Mouse (Mus musculus): Measurements from ENCODE around the gene Shmt1.

Gene Shmt1

DNA sequence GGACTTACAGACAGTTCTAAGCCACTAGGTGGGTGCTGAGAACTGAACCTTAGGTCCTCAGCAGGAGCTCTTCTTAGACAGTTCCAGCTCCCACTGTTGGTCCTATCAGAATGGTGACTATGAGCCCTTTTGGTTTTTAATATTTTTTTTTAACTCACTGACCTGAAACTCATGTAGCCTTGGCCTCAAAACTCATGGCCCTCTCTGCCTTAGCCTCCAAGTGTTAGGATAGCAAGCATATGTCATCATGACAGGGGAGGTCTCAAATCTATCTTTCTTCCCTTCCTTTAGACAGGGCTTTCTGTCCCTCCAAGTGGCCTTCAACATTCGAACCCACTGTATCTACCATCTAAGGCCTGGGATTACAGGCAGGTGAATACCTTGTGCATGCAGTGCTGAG lies 10.6 kb downstream of the Shmt1 start:
- in situ Hi-C loops (cut with MboI; ENCODE audit: unreplicated experiment in 2 of 2), result no loop called here

DNA sequence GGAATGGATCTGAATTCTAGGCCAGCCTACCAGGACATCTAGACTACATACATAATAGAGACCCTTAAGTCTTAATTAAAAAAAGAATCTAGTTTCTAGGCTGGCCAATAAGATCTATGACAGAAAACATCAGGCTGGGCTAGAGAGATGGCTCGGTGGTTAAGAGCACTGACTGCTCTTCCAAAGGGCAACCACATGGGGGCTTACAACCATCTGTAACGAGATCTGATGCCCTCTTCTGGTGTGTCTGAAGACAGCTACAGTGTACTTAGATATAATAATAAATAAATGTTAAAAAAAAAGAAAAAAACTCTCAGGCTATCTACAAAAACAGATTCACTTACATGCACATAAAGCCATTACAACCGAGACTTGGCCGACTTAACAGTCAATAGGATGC lies 11.5 kb downstream of the Shmt1 start:
- in situ Hi-C loops (cut with MboI; ENCODE audit: unreplicated experiment in 2 of 2), result no loop called here

DNA sequence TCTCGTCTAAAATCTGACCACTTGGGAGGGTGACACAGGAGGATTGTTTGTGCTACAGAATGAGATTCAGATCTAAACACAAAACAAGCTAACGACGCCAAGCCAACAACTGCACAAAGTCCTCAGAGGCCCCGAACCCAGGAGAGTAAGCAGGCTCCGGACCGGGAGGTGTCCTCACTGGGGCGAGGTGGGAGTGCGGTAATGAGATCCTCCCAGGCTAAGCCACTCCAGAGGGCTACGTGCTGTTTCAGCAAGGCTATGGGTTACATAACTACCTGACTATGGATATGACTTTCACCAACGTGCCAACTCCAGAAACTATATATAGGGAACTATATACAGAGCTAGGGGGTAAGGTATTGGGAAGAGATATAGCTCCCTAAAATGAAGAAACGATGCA lies 15.2 kb downstream of the Shmt1 start:
- in situ Hi-C loops (cut with MboI; ENCODE audit: unreplicated experiment in 2 of 2), result no loop called here

DNA sequence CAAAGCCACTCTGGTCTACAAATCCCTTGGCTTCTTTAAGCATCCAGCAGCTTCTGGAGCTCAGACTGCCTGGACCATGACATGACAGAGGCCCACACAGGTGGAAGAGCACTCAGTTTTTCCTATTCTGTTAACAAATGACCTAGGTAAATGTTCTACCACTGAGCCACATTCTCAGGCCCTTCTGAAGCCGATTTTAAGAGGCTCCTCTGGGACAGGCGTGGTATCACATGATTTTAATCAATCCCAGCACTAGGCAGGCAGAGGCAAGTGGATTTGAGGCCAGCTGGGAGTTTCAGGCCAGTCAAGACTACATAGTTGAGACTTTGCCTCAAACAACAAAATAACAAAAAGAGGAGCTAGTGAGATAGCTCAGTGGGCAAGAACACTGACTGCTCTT lies 21.0 kb downstream of the Shmt1 start:
- in situ Hi-C loops (cut with MboI; ENCODE audit: unreplicated experiment in 2 of 2), result no loop called here

DNA sequence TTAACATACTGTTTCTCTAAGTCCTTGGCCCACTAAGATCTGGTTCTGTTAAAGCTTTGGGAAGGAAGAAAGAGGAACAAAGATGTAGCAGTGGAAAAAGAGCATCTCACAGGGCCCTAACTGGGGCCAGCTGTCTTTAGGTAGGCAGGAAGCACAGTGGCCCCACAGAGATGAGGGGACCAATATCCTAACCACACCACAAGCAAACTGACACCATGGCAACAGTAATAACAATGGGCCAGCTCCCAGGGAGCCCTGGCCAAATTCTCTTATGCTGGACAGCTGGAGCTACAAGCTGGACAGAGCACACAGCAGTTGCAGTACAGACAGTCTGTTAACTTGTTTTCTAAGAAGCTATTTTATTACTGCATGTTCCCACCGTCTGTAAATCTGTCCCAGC lies 23.9 kb downstream of the Shmt1 start:
- in situ Hi-C loops (cut with MboI; ENCODE audit: unreplicated experiment in 2 of 2), result no loop called here

DNA sequence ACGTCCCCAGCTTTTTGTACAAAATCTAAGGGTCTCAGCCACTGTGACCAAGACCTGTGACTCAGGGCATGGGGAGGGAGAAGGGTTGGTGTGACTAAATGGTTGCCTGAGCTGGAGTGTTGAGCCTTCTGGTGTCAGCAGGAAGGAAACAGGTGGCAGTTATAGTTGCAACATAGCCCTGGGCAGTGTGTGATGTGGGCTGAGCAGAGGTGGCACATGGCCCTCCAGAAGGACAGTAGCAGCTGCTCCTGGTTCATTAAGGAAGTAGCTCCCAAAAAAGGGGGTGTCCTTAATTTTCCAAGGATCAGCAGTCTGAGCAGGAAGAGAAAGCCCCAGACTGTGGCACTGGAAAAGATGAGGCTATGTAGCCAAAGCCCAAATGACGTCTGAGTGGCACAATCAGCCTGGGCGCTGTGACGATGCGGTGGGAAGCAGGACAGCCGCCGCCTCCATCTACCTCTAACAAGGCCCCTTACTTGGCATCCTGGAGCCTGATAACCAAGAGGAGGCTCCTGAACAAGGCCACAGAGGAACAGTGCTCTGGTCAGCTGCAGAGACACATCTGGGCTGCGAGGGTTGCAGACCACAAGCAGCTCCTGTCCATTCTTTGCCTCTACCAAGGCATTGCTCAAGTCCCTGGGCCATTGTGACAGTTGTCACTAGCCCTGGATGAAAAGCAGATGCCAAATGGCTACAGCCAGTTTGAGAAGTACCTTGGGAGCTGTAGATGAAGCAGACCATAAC lies 27.2 kb downstream of the Shmt1 start:
- in situ Hi-C loops (cut with MboI; ENCODE audit: unreplicated experiment in 2 of 2), result no loop called here

DNA sequence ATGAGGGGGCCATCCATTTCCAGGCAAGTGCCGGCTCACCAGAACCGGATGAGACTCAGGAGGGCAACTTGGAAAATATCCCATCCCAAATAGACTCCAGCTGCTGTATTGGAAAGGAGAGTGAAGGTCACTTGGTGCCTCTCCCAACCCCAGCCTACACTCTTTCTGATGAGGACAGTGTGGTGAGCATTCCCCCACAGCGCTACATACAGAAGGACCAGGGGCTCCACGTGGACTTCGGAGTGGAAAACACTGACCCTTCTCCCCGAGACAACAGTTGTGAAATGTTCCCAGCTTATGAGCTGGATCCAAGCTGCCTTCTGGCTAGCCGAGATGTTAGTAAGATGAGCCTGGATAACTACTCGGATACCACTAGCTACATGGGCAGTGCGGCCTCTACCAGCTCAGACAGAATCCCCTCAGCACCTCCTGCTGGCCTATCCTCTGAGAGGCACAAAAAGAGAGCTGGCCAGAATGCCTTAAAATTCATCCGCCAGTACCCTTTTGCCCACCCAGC lies 31.8 kb downstream of the Shmt1 start:
- in situ Hi-C loops (cut with MboI; ENCODE audit: unreplicated experiment in 2 of 2), result loop anchor here (5.0 kb wide), 2 partner anchors 52 to 82 kb away; partner anchors contain the start of genes Flii (in 2 of the 2), Mief2 (in 2 of the 2) and Llgl1 (in 1 of the 2)

DNA sequence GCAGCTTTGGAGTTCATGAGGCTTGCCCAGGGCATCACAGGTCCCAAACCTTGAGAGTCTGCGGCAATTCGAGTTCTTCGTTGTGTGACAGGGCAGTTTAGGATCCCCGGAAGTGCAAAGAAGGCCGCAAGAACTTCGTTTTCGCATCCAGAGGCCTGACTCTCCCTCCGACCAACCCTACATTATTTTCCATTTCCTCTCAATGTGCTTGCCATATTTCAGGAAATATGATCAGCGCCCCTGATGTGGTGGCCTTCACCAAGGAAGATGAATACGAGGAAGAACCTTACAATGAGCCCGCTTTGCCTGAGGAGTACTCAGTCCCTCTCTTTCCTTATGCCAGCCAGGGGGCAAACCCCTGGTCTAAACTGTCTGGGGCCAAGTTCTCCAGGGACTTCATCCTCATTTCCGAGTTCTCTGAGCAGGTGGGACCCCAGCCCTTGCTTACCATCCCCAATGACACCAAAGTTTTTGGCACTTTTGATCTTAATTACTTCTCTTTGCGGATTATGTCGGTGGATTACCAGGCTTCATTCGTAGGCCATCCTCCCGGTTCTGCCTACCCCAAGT lies 33.6 kb downstream of the Shmt1 start:
- in situ Hi-C loops (cut with MboI; ENCODE audit: unreplicated experiment in 2 of 2), result loop anchor here (5.0 kb wide), 2 partner anchors 51 to 81 kb away; partner anchors contain the start of genes Flii (in 2 of the 2), Mief2 (in 2 of the 2) and Llgl1 (in 1 of the 2)

DNA sequence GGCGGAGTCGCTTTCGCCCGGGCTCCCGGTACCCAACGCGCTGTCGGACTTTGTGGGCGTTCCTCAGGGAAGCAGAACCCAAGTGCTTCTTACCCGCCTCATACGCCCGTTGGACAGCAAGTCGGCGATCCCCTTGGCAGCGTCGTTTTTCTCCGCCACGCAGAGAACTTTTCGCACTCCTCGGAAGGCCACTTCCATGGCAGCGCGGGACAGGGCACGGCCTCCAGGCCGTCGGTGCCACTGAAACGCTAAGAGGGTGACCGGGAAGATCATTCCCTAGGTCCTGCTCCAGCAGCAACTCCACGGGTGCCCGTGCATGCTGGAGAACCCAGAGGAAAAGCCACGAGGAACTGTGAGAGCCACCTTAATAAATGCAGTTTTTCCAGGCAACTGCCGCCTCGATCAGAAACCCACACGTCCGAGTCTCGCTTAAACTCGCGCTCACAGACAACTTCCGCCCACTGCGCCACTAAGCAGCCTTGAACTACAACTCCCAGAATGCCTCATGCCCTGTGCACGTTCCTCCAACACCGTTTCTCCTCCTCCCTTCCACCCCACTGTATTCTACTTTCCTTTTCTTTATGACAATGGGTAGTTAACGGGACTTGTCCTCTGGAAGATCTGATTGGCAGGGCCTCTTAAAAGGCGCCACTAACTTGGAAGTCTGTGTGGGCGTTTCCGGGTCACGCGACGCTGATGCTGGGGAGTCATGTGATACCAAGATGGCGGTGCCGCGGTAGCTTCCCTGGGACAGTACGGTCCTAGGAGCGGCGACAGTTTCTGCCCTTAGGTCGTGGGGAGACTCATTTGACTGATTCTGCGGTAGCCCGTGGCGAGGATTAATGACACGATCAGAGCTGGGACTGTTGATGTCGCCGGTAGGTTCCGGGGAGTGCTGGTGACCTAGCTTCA lies 34.4 kb downstream of the Shmt1 start, which contains the start of the genes Top3a and Smcr8:
Gene Top3a (minus strand): TSS at position 537 of the 912 bp plus-strand sequence.
Gene Smcr8 (plus strand): TSS at position 696 of the 912 bp plus-strand sequence.
- in situ Hi-C loops (cut with MboI; ENCODE audit: unreplicated experiment in 2 of 2), result loop anchor here (5.0 kb wide), 2 partner anchors 50 to 80 kb away; partner anchors contain the start of genes Flii (in 2 of the 2), Mief2 (in 2 of the 2) and Llgl1 (in 1 of the 2)

DNA sequence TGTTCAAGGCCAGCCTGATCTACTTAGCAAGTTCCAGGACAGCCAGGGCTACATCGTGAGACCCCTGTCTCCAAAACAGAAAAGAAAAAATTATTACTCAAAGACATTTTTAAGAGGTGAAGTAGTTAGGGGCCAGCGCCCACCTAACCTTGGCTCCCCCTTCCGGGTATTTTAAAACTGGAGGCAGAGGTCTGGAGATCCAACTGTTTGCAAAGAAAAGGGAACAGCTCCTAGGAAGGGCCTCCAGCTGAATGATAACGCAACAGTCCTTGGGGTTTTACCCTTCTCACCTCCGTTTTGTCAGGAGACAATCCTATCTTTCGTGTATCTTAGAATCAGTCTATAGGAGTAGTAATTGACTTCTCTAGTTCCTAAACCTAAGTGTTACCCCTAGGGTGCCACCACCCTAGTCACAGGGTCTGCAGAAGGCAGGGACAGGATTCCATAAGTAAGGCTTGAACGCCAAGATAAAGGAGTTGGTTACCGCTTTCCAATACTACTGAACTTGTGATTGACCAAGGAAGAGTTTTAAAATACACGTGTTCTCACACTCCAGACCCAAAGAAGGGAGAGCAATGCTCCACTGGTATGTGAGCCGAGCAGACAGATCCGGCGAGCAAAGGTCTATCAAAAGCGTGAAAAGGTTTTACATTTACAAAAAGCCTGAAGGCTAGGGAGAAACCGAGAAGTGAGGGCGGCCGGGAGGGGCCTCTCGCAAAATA lies 35.2 kb downstream of the Shmt1 start:
- in situ Hi-C loops (cut with MboI; ENCODE audit: unreplicated experiment in 2 of 2), result loop anchor here (5.0 kb wide), 2 partner anchors 49 to 79 kb away; partner anchors contain the start of genes Flii (in 2 of the 2), Mief2 (in 2 of the 2) and Llgl1 (in 1 of the 2)

DNA sequence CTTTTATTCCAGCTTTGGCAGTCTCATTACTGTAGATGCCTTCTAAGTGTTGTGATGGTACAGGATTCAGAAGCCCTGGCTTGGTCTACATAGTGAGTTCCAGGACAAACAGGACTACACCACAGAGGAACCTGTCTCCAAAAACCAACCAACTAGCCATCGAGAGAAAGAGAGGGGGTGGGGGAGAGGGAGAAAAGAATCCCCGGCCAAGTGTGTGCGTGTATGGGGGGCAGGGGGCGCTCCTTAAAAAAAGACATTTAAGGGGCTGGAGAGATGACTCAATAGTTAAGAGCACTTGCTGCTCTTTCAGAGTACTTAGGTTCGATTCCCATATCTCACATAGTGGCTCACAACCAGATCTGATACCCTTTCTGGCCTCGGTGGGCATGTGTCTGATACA lies 35.9 kb downstream of the Shmt1 start:
- in situ Hi-C loops (cut with MboI; ENCODE audit: unreplicated experiment in 2 of 2), result loop anchor here (5.0 kb wide), 2 partner anchors 48 to 78 kb away; partner anchors contain the start of genes Flii (in 2 of the 2), Mief2 (in 2 of the 2) and Llgl1 (in 1 of the 2)

DNA sequence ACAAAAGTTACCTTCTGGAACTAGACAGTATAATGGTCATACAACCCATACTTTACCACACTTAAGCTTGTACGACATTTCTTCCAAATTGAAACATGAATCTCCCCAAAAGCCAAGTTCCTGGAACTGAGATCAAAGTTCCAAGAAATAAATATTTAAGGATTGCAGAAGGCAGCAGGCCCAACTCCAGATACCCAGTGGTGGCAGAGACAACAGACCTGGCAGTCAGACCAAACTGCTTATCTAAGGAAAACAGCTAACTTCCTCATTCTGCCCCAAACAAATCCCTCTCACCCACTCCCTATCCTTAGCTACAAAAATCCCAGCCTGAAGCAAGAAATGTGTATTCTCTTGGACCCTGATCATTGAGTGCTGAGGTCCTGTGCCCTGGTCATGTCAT lies 36.7 kb downstream of the Shmt1 start:
- in situ Hi-C loops (cut with MboI; ENCODE audit: unreplicated experiment in 2 of 2), result loop anchor here (5.0 kb wide), 2 partner anchors 48 to 78 kb away; partner anchors contain the start of genes Flii (in 2 of the 2), Mief2 (in 2 of the 2) and Llgl1 (in 1 of the 2)

DNA sequence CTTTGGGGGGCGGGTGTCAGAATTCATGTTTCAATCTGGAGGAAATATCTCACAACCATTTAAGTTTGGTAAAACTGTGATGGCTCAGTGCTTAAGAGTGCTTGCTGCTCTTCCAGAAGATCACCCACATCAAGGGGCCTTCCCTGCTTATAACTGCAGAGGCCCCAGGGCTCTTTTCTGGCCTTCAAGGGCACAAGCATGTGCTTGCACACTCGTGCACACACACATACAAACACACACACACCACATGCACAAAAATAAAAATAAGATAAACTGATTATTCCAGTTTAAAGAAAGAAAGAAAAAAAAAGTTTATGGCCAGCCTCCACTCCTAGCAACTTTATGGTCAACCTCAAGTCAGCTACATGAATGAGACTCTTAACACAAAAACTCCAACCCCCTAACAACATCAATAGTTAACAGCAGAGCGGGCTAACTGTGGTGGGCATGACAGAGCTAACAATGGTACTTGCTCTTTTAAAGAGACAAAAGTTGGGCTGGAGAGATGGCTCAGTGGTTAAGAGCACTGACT lies 37.3 kb downstream of the Shmt1 start:
- in situ Hi-C loops (cut with MboI; ENCODE audit: unreplicated experiment in 2 of 2), result no loop called here

DNA sequence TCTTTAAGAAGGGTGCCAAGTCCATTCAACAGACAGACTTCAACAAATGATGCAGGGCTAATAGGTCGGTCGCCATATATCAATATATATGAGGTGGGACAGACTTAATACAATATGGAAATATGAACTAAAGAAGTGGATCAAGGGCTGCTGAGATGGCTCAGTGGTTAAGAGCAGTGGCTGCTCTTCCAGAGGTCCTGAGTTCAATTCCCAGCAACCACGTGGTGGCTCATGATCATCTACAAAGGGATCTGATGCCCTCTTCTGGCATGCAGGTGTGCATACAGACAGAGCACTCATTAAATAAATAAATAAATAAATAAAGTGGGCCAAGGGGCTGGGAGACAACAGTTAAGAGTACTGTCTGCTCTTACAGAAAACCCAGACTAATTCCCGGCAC lies 39.4 kb downstream of the Shmt1 start:
- in situ Hi-C loops (cut with MboI; ENCODE audit: unreplicated experiment in 2 of 2), result no loop called here

DNA sequence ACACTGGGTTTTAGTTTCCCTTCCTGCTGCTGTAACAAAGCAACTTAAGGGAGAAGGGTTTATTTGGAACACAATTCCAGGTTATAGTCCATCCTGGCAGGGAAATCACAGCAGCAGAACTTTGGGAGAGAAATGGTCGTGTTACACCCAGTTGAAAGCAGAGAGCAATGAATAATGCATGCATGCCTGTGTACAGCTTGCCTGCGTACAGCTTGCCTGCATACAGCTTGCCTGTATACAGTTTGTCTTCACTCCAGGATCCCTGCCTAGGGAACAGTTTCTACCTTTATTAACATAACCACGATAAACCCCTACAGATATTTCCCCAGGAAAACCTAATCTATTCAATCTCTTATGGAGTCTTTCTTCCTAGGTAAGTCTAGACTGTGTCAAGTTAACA lies 40.7 kb downstream of the Shmt1 start:
- in situ Hi-C loops (cut with MboI; ENCODE audit: unreplicated experiment in 2 of 2), result no loop called here

DNA sequence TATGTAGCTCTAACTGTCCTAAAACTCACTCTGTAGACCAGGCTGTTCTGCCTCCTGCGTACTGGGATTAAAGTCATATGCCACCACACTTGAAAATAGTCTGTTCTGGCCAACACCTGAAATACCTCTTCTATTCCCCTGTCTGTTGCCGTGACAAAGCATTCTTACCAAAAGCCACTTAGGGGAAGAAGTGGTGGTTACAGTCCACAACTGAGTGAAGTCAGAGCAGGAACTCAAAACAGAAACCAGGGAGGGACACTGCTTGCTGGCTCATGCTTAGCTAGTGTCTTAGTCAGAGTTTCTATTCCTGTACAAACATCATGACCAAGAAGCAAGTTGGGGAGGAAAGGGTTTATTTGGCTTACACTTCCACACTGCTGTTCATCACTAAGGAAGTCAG lies 42.2 kb downstream of the Shmt1 start:
- in situ Hi-C loops (cut with MboI; ENCODE audit: unreplicated experiment in 2 of 2), result no loop called here

DNA sequence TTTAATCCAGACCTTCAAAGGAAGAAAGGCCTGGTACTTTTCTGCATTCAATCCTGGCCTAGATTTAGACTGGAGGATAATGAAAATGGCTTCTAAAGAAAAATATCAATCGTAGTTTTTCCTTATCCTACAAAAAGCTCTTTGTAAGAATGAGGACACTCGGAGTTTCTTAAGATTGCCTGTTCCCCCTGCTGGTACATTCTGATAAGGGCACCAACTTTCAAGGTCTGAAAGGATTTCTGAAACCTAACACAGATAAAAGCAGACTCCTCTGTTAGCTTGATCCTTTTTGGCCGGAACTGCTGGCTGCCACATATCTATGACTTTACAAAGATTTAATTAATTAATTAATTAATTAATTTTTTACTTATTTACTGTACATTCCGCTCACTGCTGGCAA lies 44.5 kb downstream of the Shmt1 start:
- in situ Hi-C loops (cut with MboI; ENCODE audit: unreplicated experiment in 2 of 2), result no loop called here

DNA sequence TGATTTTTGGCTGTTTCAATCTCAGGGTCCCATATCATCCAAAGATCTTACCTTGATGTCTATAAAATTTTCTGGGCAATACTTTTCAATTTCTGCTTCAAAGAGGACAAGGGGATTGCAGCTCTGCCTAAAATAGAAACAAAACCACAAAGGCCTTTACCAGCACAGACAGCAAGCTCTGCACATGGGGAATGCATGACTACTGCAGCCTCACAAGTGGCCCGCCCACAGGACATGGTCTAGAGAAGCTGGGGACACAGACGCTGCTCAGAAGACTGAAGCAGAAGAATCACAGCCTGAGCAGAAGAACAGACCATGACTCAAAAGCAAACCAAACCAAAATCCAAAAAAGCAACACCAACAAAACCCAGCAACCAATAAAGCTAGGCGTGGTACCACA lies 49.8 kb downstream of the Shmt1 start:
- in situ Hi-C loops (cut with MboI; ENCODE audit: unreplicated experiment in 2 of 2), result no loop called here

DNA sequence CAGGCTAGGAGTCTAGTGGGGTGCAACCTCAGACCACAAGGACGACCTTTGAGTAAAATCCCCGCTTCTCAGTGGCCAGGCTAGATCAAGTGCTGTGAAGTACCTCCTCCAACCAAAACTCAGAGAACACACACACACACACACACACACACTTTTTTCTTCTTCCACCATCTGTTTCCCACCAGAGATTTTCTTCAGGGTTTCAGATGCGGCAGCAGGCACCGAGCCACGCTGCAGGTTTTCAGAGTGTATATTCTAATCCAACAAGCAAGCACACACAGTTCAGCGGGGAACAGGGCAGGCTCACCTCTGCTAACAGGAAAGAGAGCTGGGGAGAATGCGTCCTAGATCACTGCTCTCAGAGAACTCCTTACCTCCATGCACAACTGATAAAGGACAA lies 55.9 kb downstream of the Shmt1 start:
- in situ Hi-C loops (cut with MboI; ENCODE audit: unreplicated experiment in 2 of 2), result no loop called here

Data from v-Abl transformed pro-B cells (cell line).